Mouse (Mus musculus) liver, adult 2 months (tissue): ENCODE results near the gene Efs. TPM values are rescaled to one million over a fixed set of nuclear protein-coding genes. Genes with fewer than 3 reads are reported as not detected.
A peak's percentile ranks its signal among the peaks of the same experiment; 100 is the strongest.
"Not testable (repeated sequence)": the region's sequence is repeated elsewhere in the genome, so short reads cannot be mapped to it uniquely, and the experiment has no call there.

Experiments used
- DNase-seq: peaks from one replicate; pipeline ENCODE4 v3.0.0-alpha.2; 2011; ENCODE audit warnings: low read depth, low spot score; ENCODE audit errors: extremely low read depth
- H3K27ac ChIP-seq: fragments of 200-500 bp; replicated peaks from 2 replicates; pipeline ENCODE4 v1.5.1; 2012; ENCODE audit warnings: low read depth, mild to moderate bottlenecking, control low read depth, inconsistent platforms, low read length; ENCODE audit not compliant: insufficient read depth
- H3K27me3 ChIP-seq: fragments of 200-500 bp; 2 replicates; pipeline ENCODE4 v1.6.1; 2012; ENCODE audit warnings: mild to moderate bottlenecking, moderate library complexity, low read length, inconsistent platforms; ENCODE audit not compliant: control insufficient read depth, insufficient read depth
- H3K36me3 ChIP-seq: fragments of 200-500 bp; 2 replicates; pipeline ENCODE4 v1.6.1; 2012; ENCODE audit warnings: low read length, inconsistent platforms; ENCODE audit not compliant: control insufficient read depth, insufficient read depth
- H3K4me1 ChIP-seq: fragments of 200-500 bp; 2 replicates; pipeline ENCODE4 v1.6.1; 2011; ENCODE audit warnings: low read length; ENCODE audit not compliant: control insufficient read depth, insufficient read depth
- H3K4me3 ChIP-seq: fragments of 200-500 bp; 2 replicates; pipeline ENCODE4 v1.5.1; 2011; ENCODE audit warnings: low read depth, mild to moderate bottlenecking, control low read depth, low read length, moderate library complexity; ENCODE audit not compliant: insufficient read depth
- H3K79me2 ChIP-seq: fragments of 200-500 bp; 2 replicates; pipeline ENCODE4 v1.6.1; 2012; ENCODE audit warnings: inconsistent platforms, mild to moderate bottlenecking, low read length, moderate library complexity; ENCODE audit not compliant: control insufficient read depth, insufficient read depth
- H3K9ac ChIP-seq: fragments of 200-500 bp; 2 replicates; pipeline ENCODE4 v1.6.1; 2012; ENCODE audit warnings: low read depth, mild to moderate bottlenecking, control low read depth, inconsistent platforms, low read length
- CTCF ChIP-seq: fragments of 200-500 bp; IDR thresholded peaks from 2 replicates; pipeline ENCODE4 v1.5.1; 2011; ENCODE audit warnings: low read depth, low read length, control low read depth
- POLR2A ChIP-seq: fragments of 200-500 bp; IDR thresholded peaks from 2 replicates; pipeline ENCODE4 v1.6.1; 2011; ENCODE audit warnings: low read length, control low read depth; ENCODE audit not compliant: insufficient read depth; ENCODE audit errors: extremely low read depth
- WGBS: fragments of 180-500 bp; shearing (Covaris S2); methylation state at CpG from one replicate; pipeline ENCODE4 v1.1.7; 2018; 5-methylcytosine and 5-hydroxymethylcytosine counted together
- polyA plus RNA-seq: library from polyadenylated mRNA; depleted of rRNA; stranded (reverse); fragments of >200 nt; gene quantifications from 2 replicates; pipeline ENCODE4 v1.2.3, GENCODE M21; 2012; rRNA removed
- total RNA-seq: library from RNA; depleted of rRNA; stranded (reverse); fragments of >200 nt; gene quantifications from 2 replicates; pipeline ENCODE4 v1.2.3, GENCODE M21; 2014; rRNA removed

Efs gene
- total RNA-seq (under 0.01 and 0.20 TPM in 2 replicates), polyA plus RNA-seq (0.13 and 0.15 TPM in 2 replicates)

- no peak for DNase-seq
- Histone ChIP-seq H3K9ac (peak within 1 kb of the TSS; percentile 40; the same call in 1 of the 2 replicates), H3K36me3 (no peaks in the 10 kb centered on the region), H3K4me1 (no peaks in the 10 kb centered on the region), H3K27ac (no peak within 1 kb of the TSS), H3K4me3 (peak within 1 kb of the TSS; percentile 31; the same call in 1 of the 2 replicates), H3K27me3 (peaks cover 16% of the 10 kb centered on the region), H3K79me2 (no peaks in the 10 kb centered on the region)
- 7% methylated on average over 57 of the region's 57 CpGs for WGBS
- no peak for TF ChIP-seq POLR2A
- no peak for TF ChIP-seq CTCF
Measured at GRCm38 (mm10) chr14:54925349-54926342, at the start of gene Efs. TSS of gene Efs (minus strand) at chr14:54926126.

- Histone ChIP-seq H3K36me3 (no peaks in the 10 kb centered on the region), H3K27me3 (no peaks in the 10 kb centered on the region), H3K79me2 (no peaks in the 10 kb centered on the region), H3K4me1 (no peaks in the 10 kb centered on the region), H3K9ac (no peak overlapping the region), H3K27ac (no peak overlapping the region), H3K4me3 (no peak overlapping the region)
- DNase-seq: no peak
- no peak for TF ChIP-seq POLR2A
- no peak for TF ChIP-seq CTCF
- WGBS: 77% methylated on average over 6 of the region's 6 CpGs
Measured at GRCm38 (mm10) chr14:54974068-54974791, 48.3 kb upstream of the Efs start.

- not testable (repeated sequence) for H3K4me1 ChIP-seq, H3K9ac ChIP-seq, H3K79me2 ChIP-seq
Measured at GRCm38 (mm10) chr14:54972786-54973185, 46.9 kb upstream of the Efs start.

GRCm38 (mm10) chr14:54968344-54968743 lies 42.4 kb upstream of the Efs start:
- peak; percentile 1 for DNase-seq
- Histone ChIP-seq H3K4me3 (no peak overlapping the region), H3K27ac (no peak overlapping the region), H3K9ac (no peak overlapping the region), H3K4me1 (no peaks in the 10 kb centered on the region), H3K27me3 (no peaks in the 10 kb centered on the region), H3K36me3 (no peaks in the 10 kb centered on the region), H3K79me2 (no peaks in the 10 kb centered on the region)
- TF ChIP-seq POLR2A (no peak), CTCF (no peak)

More at GRCm38 (mm10) chr14:54972786-54973185, 46.9 kb upstream of the Efs start:
- DNase-seq, H3K27me3 ChIP-seq, H3K27ac ChIP-seq, H3K4me3 ChIP-seq, H3K36me3 ChIP-seq: not testable (repeated sequence)
- 93% methylated on average over 11 of the region's 11 CpGs for WGBS

GRCm38 (mm10) chr14:54967874-54968273 lies 41.9 kb upstream of the Efs start:
- H3K36me3 ChIP-seq: no peaks in the 10 kb centered on the region
- H3K4me1 ChIP-seq: no peaks in the 10 kb centered on the region
- TF ChIP-seq CTCF: no peak
- no peak for TF ChIP-seq POLR2A
- H3K79me2 ChIP-seq: no peaks in the 10 kb centered on the region
- no peak overlapping the region for H3K4me3 ChIP-seq
- no peaks in the 10 kb centered on the region for H3K27me3 ChIP-seq
- H3K27ac ChIP-seq: no peak overlapping the region
- H3K9ac ChIP-seq: no peak overlapping the region
- WGBS: 91% methylated on average over 3 of the region's 3 CpGs
- DNase-seq: no peak
